Mouse (Mus musculus) E14TG2a.4 (cell line): ENCODE data around the gene Rell1.
A peak's percentile ranks its signal among the peaks of the same experiment; 100 is the strongest.

Source experiments
- H3K27me3 ChIP-seq: 2 replicates; pipeline ENCODE4 v1.6.1; 2014; ENCODE audit warnings: low read length, control low read depth; ENCODE audit not compliant: insufficient read depth
- H3K36me3 ChIP-seq: 2 replicates; pipeline ENCODE4 v1.6.1; 2014; ENCODE audit warnings: low read length, control low read depth; ENCODE audit not compliant: insufficient read depth
- H3K4me1 ChIP-seq: replicated peaks from 2 replicates; pipeline ENCODE4 v1.6.1; 2014; ENCODE audit warnings: low read depth, low read length, control low read depth
- H3K4me3 ChIP-seq: replicated peaks from 2 replicates; pipeline ENCODE4 v1.5.1; 2014; ENCODE audit warnings: mild to moderate bottlenecking, low read length
- H3K9me3 ChIP-seq: 2 replicates; pipeline ENCODE4 v1.6.1; 2014; ENCODE audit warnings: low read length, control low read depth
- CTCF ChIP-seq: conservative IDR thresholded peaks from 2 replicates; pipeline ENCODE4 v1.5.1; 2014; ENCODE audit warnings: low read length
- NANOG ChIP-seq: IDR thresholded peaks from 2 replicates; pipeline ENCODE4 v1.6.1; 2014; ENCODE audit warnings: borderline replicate concordance, low read length, mixed read lengths
- POU5F1 ChIP-seq: IDR thresholded peaks from 2 replicates; pipeline ENCODE4 v1.6.1; 2014; ENCODE audit warnings: low read length, borderline replicate concordance

Gene Rell1

DNA sequence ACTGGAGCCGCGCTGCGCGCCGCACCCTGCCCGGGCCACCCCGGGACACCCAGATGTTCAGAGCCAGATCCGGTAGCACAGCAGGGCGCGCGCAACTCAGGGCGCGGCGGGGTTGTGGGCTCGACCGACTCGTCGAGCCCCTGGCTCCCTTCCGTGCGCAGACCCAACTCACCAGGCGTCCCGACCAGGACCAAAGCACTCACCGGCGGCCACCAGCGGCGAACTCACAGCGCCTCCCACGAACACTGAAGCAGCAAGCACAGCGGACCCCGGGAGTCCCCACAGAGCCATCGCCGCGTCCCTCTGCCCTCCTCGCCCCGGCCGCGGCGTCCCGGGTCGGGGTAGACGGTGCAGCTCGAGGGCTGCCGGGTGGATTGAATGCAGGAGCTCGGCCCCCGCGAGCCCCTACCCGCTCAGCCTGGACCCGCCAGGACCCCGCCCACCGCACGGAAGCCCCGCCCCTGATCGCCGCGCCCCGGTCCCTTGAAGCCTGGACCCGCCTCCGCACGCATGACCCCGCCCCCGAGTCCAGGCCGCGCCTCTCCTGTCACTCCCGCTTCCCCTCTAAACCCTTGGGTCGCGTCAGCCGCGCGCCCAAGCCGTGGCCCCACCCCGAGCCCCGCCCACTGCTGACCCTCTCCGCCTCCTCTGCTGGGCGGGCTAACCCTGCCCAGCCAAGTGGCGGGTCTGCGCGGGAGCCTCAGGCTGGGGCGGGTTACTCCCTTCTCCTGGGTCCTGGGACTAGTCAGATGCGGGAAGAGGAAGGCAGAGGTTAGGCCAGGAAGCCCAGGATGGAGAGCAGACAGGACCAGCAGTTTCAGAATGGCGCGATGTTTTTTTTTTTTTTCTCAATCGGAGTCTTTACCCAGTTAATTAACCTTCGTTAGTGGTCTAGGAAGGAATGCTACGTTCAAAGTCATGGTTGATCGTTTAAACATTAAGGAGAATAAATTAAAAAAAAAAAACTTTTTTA is at the start of gene Rell1:
Gene Rell1 (minus strand): TSS at position 455 of the 973 bp plus-strand sequence.
- Histone ChIP-seq H3K4me3 (peak within 1 kb of the TSS; percentile 90), H3K9me3 (no peaks in the 10 kb centered on the region), H3K27me3 (no peaks in the 10 kb centered on the region), H3K4me1 (peaks cover 76% of the 10 kb centered on the region), H3K36me3 (peaks cover 4% of the 10 kb centered on the region)
- TF ChIP-seq CTCF (no peak), POU5F1 (no peak), NANOG (no peak)

DNA sequence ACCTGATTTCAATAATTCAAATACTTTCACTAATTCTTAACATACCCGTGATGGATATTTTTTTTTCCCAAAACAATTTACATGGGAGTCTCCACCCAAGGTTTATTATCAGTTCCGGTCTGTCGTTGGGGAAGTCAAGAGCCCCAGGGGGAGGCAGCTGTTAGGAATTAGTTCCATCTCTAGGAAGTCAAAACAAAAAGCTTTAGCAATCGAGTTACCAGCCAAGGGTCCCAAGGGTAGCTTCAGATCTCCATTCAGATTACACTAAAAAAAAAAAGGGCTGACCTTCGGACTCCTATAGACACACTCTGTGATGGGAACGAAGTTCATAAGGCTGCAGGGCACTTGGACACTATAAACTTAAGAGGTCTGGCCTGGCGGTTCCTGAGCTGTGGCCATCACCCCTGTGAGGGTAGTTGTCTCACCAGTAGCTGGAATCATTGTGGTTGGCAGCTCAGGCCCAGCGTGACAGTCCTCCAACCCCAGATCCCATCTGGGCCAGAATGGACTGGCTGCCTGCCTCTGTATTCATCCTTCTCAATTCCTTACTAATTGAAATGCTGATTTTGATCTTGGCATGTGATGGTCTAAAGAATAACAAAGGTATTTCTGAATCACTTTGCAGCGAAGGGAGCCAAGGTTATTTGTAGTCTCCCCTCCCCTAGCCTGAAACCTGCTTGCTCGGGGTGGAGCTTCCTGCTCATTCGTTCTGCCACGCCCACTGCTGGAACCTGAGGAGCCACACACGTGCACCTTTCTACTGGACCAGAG is 44.1 kb upstream of the Rell1 start:
- Histone ChIP-seq H3K27me3 (no peaks in the 10 kb centered on the region), H3K4me3 (no peak overlapping the region)

DNA sequence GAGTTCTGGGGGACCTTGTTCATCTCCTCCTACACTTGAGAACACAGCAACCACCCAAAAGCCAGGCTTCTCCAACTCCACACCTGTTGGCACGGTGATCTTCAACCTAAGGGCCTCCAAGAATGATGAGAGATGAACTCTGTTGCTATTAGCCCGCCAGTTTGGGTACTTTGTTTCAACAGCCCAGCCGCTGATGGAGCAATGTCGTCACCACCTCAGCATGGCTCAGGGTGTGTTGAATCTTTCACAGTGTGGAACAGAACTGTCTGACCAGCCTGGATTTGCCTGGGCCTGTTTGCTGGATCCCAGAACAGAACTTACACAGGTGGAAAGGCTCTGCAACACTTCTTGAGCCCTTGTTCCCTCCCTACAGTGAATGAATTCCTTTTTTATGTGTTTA is 37.9 kb upstream of the Rell1 start:
- Histone ChIP-seq H3K9me3 (no peaks in the 10 kb centered on the region), H3K4me3 (no peak overlapping the region), H3K36me3 (no peaks in the 10 kb centered on the region), H3K27me3 (no peaks in the 10 kb centered on the region), H3K4me1 (peaks cover 6% of the 10 kb centered on the region; the same call in 1 of the 2 replicates)
- no peak for TF ChIP-seq POU5F1
- TF ChIP-seq CTCF, result no peak
- TF ChIP-seq NANOG, result no peak

More for the DNA sequence above, 44.1 kb upstream of the Rell1 start:
- Histone ChIP-seq H3K9me3 (peaks cover 21% of the 10 kb centered on the region), H3K4me1 (no peaks in the 10 kb centered on the region), H3K36me3 (no peaks in the 10 kb centered on the region)
- TF ChIP-seq NANOG (0 out of 2 replicates have a peak, but pooled peaks have one; percentile 12), POU5F1 (no peak), CTCF (no peak)

DNA sequence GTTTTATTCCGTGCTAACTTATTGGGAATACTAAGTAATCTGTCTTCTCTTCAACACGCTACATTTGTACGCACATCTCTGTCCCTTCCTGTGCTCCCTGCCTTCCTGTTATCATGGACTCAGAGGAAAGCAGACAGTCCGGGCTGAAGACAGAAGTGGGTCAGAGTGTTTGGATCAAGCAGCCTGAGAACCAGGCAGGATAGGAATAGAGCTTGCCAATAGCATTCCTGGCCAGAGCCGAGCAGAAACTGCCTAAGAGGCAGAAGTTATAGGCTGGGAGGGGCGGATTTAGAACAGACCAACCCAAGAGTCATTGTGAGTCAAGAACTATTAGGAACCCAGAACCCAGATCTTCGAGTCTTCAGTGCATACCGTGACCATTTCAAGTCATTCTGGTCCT is 34.6 kb upstream of the Rell1 start:
- peaks cover 10% of the 10 kb centered on the region; the same call in 1 of the 2 replicates for H3K4me1 ChIP-seq
- H3K4me3 ChIP-seq, result no peak overlapping the region
- H3K36me3 ChIP-seq, result no peaks in the 10 kb centered on the region
- TF ChIP-seq NANOG (no peak), POU5F1 (no peak), CTCF (no peak)
- no peaks in the 10 kb centered on the region for H3K27me3 ChIP-seq
- H3K9me3 ChIP-seq, result no peaks in the 10 kb centered on the region

DNA sequence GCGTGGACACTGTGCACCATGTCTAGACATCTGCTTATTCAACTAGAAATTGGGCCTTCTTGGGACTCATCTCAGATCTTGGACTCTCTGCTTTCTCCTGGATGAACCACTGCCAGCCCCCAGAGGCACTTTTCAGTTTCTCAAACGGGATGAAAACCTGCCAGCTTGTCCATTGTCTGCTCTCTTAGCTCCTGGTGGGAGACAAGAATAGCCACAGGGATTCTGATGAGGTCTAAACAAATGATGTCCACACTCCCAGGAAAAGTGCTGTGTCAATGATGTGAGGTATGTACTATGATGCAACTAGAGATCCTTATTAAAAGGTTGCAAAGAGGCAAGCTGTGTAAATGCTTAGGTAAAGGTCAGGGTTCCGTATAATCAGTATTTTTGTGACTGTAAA is 25.2 kb upstream of the Rell1 start:
- no peak overlapping the region for H3K4me3 ChIP-seq
- H3K4me1 ChIP-seq, result peaks cover 14% of the 10 kb centered on the region
- H3K27me3 ChIP-seq, result no peaks in the 10 kb centered on the region
- peaks cover 4% of the 10 kb centered on the region; the same call in 1 of the 2 replicates for H3K9me3 ChIP-seq
- H3K36me3 ChIP-seq, result no peaks in the 10 kb centered on the region
- no peak; the same call in 1 of the 2 replicates for TF ChIP-seq NANOG
- no peak for TF ChIP-seq POU5F1
- no peak for TF ChIP-seq CTCF

DNA sequence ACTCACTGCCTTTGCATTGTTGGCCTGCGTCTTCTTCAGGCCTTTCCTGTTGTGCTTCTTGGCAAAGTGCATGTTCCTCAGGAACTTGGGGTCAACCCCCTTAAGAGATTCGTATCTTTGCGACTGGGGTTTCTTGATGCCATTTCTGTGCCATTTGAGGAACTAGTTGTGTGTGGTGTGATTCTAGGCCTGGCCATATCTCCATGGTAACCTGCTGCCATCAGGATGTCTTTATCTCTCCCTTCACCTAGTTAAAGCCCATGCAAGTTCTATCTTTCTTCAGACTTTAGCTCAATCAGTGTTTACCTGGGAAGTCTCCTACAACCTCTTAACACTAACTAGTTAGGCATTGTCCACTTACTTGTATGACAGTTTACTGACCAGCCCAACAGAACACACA is 22.0 kb upstream of the Rell1 start:
- TF ChIP-seq NANOG (no peak), CTCF (no peak), POU5F1 (no peak)
- Histone ChIP-seq H3K36me3 (no peaks in the 10 kb centered on the region), H3K27me3 (no peaks in the 10 kb centered on the region), H3K9me3 (no peaks in the 10 kb centered on the region), H3K4me1 (peaks cover 14% of the 10 kb centered on the region), H3K4me3 (no peak overlapping the region)

DNA sequence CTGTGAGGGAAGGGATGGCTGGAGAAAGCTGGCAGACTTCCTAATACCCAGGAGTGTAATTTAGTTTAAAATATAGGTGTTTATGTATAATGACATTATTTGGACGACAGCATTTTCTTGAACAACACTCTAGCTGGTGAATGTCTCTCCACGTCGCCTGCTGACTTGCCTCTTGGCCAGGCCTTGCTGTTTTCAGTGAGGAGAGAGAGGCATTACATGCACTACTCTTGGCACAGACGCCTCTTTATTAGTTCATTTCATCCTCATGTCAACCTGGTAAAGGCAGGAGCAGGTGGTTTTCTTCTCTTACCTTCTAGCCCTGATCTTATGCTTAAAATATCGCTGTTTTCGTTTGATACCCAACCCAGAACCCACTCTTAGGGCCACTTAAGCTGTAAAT is 17.6 kb upstream of the Rell1 start:
- Histone ChIP-seq H3K4me1 (peaks cover 10% of the 10 kb centered on the region), H3K27me3 (no peaks in the 10 kb centered on the region), H3K36me3 (no peaks in the 10 kb centered on the region), H3K9me3 (no peaks in the 10 kb centered on the region), H3K4me3 (no peak overlapping the region)
- TF ChIP-seq CTCF (no peak), POU5F1 (no peak), NANOG (no peak)

DNA sequence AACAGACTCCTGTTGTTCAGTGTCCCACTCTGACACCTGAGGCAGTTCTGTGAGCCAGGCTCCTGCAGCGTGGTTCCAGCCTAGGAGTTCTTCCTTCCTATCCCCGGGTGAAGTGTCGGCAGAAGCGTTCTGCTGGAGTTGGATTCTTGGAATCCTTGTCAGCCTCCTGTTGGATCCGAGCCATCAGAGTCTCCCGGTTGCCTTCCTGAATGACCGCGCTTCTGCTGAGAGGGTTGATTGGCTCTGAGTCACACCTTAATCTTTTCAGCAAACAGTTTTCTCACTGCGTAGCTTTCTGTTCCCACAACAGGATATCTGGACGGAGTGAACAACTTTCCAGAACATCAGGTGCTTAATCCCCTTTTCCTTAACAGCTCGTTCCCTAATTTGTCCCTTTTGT is 13.6 kb upstream of the Rell1 start:
- H3K4me3 ChIP-seq, result no peak overlapping the region
- H3K4me1 ChIP-seq, result peaks cover 21% of the 10 kb centered on the region
- no peaks in the 10 kb centered on the region for H3K27me3 ChIP-seq
- no peak for TF ChIP-seq POU5F1
- TF ChIP-seq NANOG, result no peak
- no peak for TF ChIP-seq CTCF
- H3K9me3 ChIP-seq, result no peaks in the 10 kb centered on the region
- H3K36me3 ChIP-seq, result no peaks in the 10 kb centered on the region
